Mouse (Mus musculus) E14TG2a.4 (cell line): ENCODE measurements around the gene Rftn1.

ENCODE experiments used
- CTCF ChIP-seq: conservative IDR thresholded peaks from 2 replicates; pipeline ENCODE4 v1.5.1; 2014; ENCODE audit warnings: low read length
- POU5F1 ChIP-seq: IDR thresholded peaks from 2 replicates; pipeline ENCODE4 v1.6.1; 2014; ENCODE audit warnings: low read length, borderline replicate concordance

GRCm38 (mm10) chr17:50021400-50021799, 169.1 kb downstream of the Rftn1 start:
- TF ChIP-seq CTCF: no peak
- TF ChIP-seq POU5F1: no peak
